ENCODE assay signal across 7 mouse cellular contexts in genomic region chr3:90072294-90072693, GRCm38 (mm10). TPM values are rescaled to one million over a fixed set of nuclear protein-coding genes. Genes with fewer than 3 reads are reported as not detected.
A peak's percentile ranks its signal among the peaks of the same experiment; 100 is the strongest.
DNase-seq lines count a peak whose midpoint lies in the region; ATAC-seq and TF ChIP-seq lines count a peak whose summit lies in the region.

Tpm3 (plus strand) TSS chr3:90072649.

- no peaks in the 10 kb centered on the region for H3K27me3 ChIP-seq in ES-Bruce4 (ENCODE audit: control insufficient read depth, insufficient read depth, low read length, poor library complexity, severe bottlenecking)
- H3K27me3 ChIP-seq in forebrain, embryonic 12.5 days, result no peaks in the 10 kb centered on the region
- no peaks in the 10 kb centered on the region for H3K27me3 ChIP-seq in hindbrain, embryonic 10.5 days (ENCODE audit: insufficient read depth, poor library complexity, severe bottlenecking)
- H3K27me3 ChIP-seq in liver, embryonic 12.5 days (replicated peaks), result peaks cover 4% of the 10 kb centered on the region; the same call in 1 of the 2 replicates
- H3K27me3 ChIP-seq in stomach, embryonic 16.5 days (ENCODE audit: control insufficient read depth, insufficient read depth, low read length), result no peaks in the 10 kb centered on the region

- no peak for TF ChIP-seq CTCF in ES-Bruce4 (IDR thresholded peaks at IDR 0.05; ENCODE audit: low read depth, low read length)

- H3K27ac ChIP-seq in ES-Bruce4 (ENCODE audit: insufficient read depth, low read length), result no peak within 1 kb of the TSS
- H3K27ac ChIP-seq in forebrain, embryonic 12.5 days, result no peak within 1 kb of the TSS
- no peak within 1 kb of the TSS for H3K27ac ChIP-seq in hindbrain, embryonic 10.5 days
- H3K27ac ChIP-seq in liver, embryonic 12.5 days, result no peak within 1 kb of the TSS
- no peak within 1 kb of the TSS for H3K27ac ChIP-seq in stomach, embryonic 16.5 days (ENCODE audit: low read length)

- TF ChIP-seq EP300 in ES-Bruce4 (IDR thresholded peaks at IDR 0.05; ENCODE audit: insufficient read depth, low read depth, low read length), result no peak

- TF ChIP-seq POLR2A in ES-Bruce4 (IDR thresholded peaks at IDR 0.05; ENCODE audit: insufficient read depth, low read length), result no peak

- no peak within 1 kb of the TSS for H3K9ac ChIP-seq in ES-Bruce4 (ENCODE audit: low read depth, poor library complexity, severe bottlenecking)
- H3K9ac ChIP-seq in forebrain, embryonic 12.5 days, result no peak within 1 kb of the TSS
- no peak within 1 kb of the TSS for H3K9ac ChIP-seq in liver, embryonic 12.5 days
- H3K9ac ChIP-seq in stomach, embryonic 16.5 days (ENCODE audit: low read length), result no peak within 1 kb of the TSS

- H3K36me3 ChIP-seq in ES-Bruce4 (ENCODE audit: control insufficient read depth, insufficient read depth, low read length, poor library complexity, severe bottlenecking), result no peaks in the 10 kb centered on the region
- no peaks in the 10 kb centered on the region for H3K36me3 ChIP-seq in forebrain, embryonic 12.5 days (replicated peaks)
- peaks cover 2% of the 10 kb centered on the region; the same call in 1 of the 2 replicates for H3K36me3 ChIP-seq in hindbrain, embryonic 10.5 days
- no peaks in the 10 kb centered on the region for H3K36me3 ChIP-seq in liver, embryonic 12.5 days
- H3K36me3 ChIP-seq in stomach, embryonic 16.5 days (ENCODE audit: control insufficient read depth, insufficient read depth, low read length), result no peaks in the 10 kb centered on the region

- no peaks in the 10 kb centered on the region for H3K9me3 ChIP-seq in ES-Bruce4 (replicated peaks; ENCODE audit: control insufficient read depth, insufficient read depth, low read length, poor library complexity, severe bottlenecking)
- no peaks in the 10 kb centered on the region for H3K9me3 ChIP-seq in forebrain, embryonic 12.5 days
- H3K9me3 ChIP-seq in hindbrain, embryonic 10.5 days, result no peaks in the 10 kb centered on the region
- H3K9me3 ChIP-seq in liver, embryonic 12.5 days (replicated peaks), result no peaks in the 10 kb centered on the region
- no peaks in the 10 kb centered on the region for H3K9me3 ChIP-seq in stomach, embryonic 16.5 days (replicated peaks; ENCODE audit: control insufficient read depth, low read length)

- H3K4me3 ChIP-seq in ES-Bruce4 (ENCODE audit: low read depth, low read length), result no peak within 1 kb of the TSS
- H3K4me3 ChIP-seq in forebrain, embryonic 12.5 days (replicated peaks), result no peak within 1 kb of the TSS
- H3K4me3 ChIP-seq in hindbrain, embryonic 10.5 days, result no peak within 1 kb of the TSS
- H3K4me3 ChIP-seq in liver, embryonic 12.5 days, result no peak within 1 kb of the TSS
- no peak within 1 kb of the TSS for H3K4me3 ChIP-seq in stomach, embryonic 16.5 days (replicated peaks; ENCODE audit: low read length)

- ATAC-seq in forebrain, embryonic 12.5 days (ENCODE audit: low FRiP score), result no peak
- no peak for ATAC-seq in liver, embryonic 12.5 days
- ATAC-seq in stomach, embryonic 16.5 days (ENCODE audit: insufficient read depth, low FRiP score), result no peak

- WGBS in forebrain, embryonic 12.5 days, result 75% methylated on average over 4 of the region's 4 CpGs
- 73% methylated on average over 4 of the region's 4 CpGs for WGBS in hindbrain, embryonic 10.5 days
- WGBS in liver, embryonic 12.5 days (ENCODE audit: insufficient replicate concordance), result 42% methylated on average over 4 of the region's 4 CpGs
- WGBS in stomach, embryonic 16.5 days, result 61% methylated on average over 4 of the region's 4 CpGs

- H3K4me2 ChIP-seq in forebrain, embryonic 12.5 days, result no peak within 1 kb of the TSS
- no peak within 1 kb of the TSS for H3K4me2 ChIP-seq in liver, embryonic 12.5 days
- no peak within 1 kb of the TSS for H3K4me2 ChIP-seq in stomach, embryonic 16.5 days (ENCODE audit: low read depth, low read length)

- no peaks in the 10 kb centered on the region for H3K4me1 ChIP-seq in ES-Bruce4 (ENCODE audit: control insufficient read depth, insufficient read depth, low read length)
- H3K4me1 ChIP-seq in forebrain, embryonic 12.5 days, result peaks cover 5% of the 10 kb centered on the region
- peaks cover 7% of the 10 kb centered on the region for H3K4me1 ChIP-seq in hindbrain, embryonic 10.5 days (replicated peaks)
- peaks cover 5% of the 10 kb centered on the region for H3K4me1 ChIP-seq in liver, embryonic 12.5 days
- H3K4me1 ChIP-seq in stomach, embryonic 16.5 days (ENCODE audit: control insufficient read depth, insufficient read depth, low read length), result peaks cover 7% of the 10 kb centered on the region

- peak; percentile 32 for DNase-seq in 416B (ENCODE audit: low read depth)
- DNase-seq in hindbrain, embryonic 10.5 days (ENCODE audit: low spot score), result no peak
- no peak for DNase-seq in retina, postnatal 1 day

RNA-seq across cellular contexts. Expression of gene Tpm3, which starts in this region (rescaled TPM):
- 286 and 305 TPM in 2 replicates for polyA plus RNA-seq in ES-Bruce4 (2011; ENCODE audit: insufficient read depth, insufficient read length, low read depth, missing spikeins)
- polyA plus RNA-seq in forebrain, embryonic 12.5 days (2016; fragmentation: Nextera tagmentation; extraction: Ambion mirVana), result 496 and 499 TPM in 2 replicates
- polyA plus RNA-seq in hindbrain, embryonic 10.5 days (2016; fragmentation: Nextera tagmentation; extraction: Ambion mirVana), result 541 and 592 TPM in 2 replicates
- polyA plus RNA-seq in liver, embryonic 12.5 days (2016; fragmentation: Nextera tagmentation; extraction: Ambion mirVana), result 299 and 315 TPM in 2 replicates
- polyA plus RNA-seq in stomach, embryonic 16.5 days (2015; fragmentation: Nextera tagmentation; extraction: Ambion mirVana), result 525 and 570 TPM in 2 replicates
